Mouse (Mus musculus): ENCODE data around the gene Sirpb1b. TPM values are rescaled to one million over a fixed set of nuclear protein-coding genes. Genes with fewer than 3 reads are reported as not detected.
"Not testable (repeated sequence)": the region's sequence is repeated elsewhere in the genome, so short reads cannot be mapped to it uniquely, and the experiment has no call there.

Gene Sirpb1b
- polyA plus RNA-seq (2012; fragmentation: generic; extraction: Trizol) = not detected

DNA sequence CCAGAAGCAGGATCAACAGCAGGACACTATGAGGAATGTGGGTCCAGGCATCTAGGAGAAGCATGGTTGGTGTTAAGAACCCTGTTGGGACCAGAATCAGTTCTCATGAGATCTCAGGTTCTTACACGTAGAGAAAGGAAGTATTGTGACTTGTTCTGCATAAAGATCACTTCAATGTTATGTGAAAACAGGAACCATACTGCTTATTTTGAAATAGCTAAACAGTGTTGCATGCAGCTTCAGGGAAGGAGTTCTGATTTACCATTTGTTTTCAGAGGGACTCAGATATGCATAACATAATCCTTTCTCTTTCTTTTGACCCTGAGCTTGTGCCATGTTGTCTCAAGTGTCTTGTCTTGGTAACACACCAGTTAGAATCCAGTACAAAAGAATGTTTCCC lies at the start of gene Sirpb1b:
TSS of gene Sirpb1b (minus strand) at position 179 of the 400 bp plus-strand sequence.
- not testable (repeated sequence) for H3K4me2 ChIP-seq (ENCODE audit: low read depth); H3ac ChIP-seq (ENCODE audit: control insufficient read depth, insufficient read length); H3K4me3 ChIP-seq; H3K36me3 ChIP-seq (ENCODE audit: control insufficient read depth, insufficient read depth); H3K79me2 ChIP-seq (ENCODE audit: control insufficient read depth, insufficient read depth); H3K27me3 ChIP-seq (ENCODE audit: control insufficient read depth, insufficient read depth, insufficient read length)

DNA sequence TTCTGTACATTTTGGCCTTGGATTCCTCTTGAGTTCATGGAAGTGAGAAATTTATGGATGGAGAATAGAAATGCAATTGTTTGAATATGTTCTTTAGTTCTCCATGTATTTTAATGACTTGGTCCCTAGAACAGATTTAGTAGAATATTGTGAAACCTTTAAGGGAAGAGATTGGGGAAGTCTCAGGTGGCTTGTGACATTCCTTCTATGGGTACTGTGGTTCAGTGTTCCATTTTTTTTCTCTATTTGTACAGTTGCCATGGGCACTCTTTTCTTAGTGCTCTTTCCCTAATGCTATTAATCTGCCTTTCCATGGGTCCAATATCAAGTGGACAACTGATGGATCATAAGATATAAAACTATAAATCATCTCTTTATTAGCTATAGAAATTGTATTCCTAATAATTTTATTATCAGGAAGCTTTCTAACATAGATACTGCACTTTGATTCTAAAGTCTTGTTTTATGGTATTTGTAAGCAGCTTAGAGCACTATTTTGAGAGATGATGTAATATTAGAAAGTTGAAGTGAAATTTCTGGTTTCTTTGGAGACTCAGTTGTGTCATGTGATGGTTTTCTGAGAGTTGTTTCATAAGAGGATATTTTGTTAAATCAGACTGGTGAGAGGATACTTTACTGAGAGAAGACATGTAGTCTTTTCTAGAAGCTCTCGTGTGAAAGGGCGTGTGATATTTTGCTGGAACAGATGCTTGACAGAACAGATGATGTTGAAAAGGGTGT lies 15.7 kb upstream of the Sirpb1b start:
- not testable (repeated sequence) for H3K79me2 ChIP-seq (ENCODE audit: control insufficient read depth, insufficient read depth); H3K4me3 ChIP-seq; H3K4me2 ChIP-seq (ENCODE audit: low read depth); H3K27me3 ChIP-seq (ENCODE audit: control insufficient read depth, insufficient read depth, insufficient read length); H3K36me3 ChIP-seq (ENCODE audit: control insufficient read depth, insufficient read depth); H3ac ChIP-seq (ENCODE audit: control insufficient read depth, insufficient read length)

DNA sequence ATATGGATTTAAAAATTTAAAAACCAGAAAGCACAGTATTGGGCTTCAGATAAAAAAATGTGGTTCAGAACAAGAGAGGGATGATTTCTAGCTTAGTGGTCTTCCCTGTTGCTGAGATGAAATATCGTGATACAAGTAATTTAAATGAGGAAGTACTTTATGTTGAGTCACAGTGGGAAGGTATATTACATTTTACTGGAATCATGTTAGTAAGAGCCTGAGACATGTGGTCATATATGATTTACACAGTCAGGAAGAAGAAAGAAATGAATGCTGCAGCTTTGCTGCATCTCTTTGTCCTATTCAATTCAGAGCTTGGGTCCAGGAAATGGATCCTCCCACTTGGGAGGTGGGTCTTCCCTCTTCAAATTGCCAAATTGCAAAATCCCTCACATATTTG lies 11.8 kb upstream of the Sirpb1b start:
- not testable (repeated sequence) for H3K4me2 ChIP-seq (ENCODE audit: low read depth); H3K4me3 ChIP-seq; H3K36me3 ChIP-seq (ENCODE audit: control insufficient read depth, insufficient read depth); H3K79me2 ChIP-seq (ENCODE audit: control insufficient read depth, insufficient read depth); H3ac ChIP-seq (ENCODE audit: control insufficient read depth, insufficient read length); H3K27me3 ChIP-seq (ENCODE audit: control insufficient read depth, insufficient read depth, insufficient read length)

GRCm38 (mm10) chr3:15583452-15583851 lies 8.6 kb upstream of the Sirpb1b start:
- TF ChIP-seq REST (IDR thresholded peaks at IDR 0.05; ENCODE audit: insufficient read depth, insufficient read length) = no peak
- no peak for TF ChIP-seq CEBPB (IDR thresholded peaks at IDR 0.05; ENCODE audit: insufficient read depth, poor library complexity, severe bottlenecking)
- no peak for TF ChIP-seq MAX (IDR thresholded peaks at IDR 0.05; ENCODE audit: low read depth)
- no peak overlapping the region for H3ac ChIP-seq (ENCODE audit: control insufficient read depth, insufficient read length)
- H3K27me3 ChIP-seq (ENCODE audit: control insufficient read depth, insufficient read depth, insufficient read length) = no peaks in the 10 kb centered on the region
- no peak overlapping the region for H3K4me2 ChIP-seq (ENCODE audit: low read depth)
- no peak overlapping the region for H3K4me3 ChIP-seq
- H3K36me3 ChIP-seq (ENCODE audit: control insufficient read depth, insufficient read depth) = no peaks in the 10 kb centered on the region
- H3K79me2 ChIP-seq (ENCODE audit: control insufficient read depth, insufficient read depth) = no peaks in the 10 kb centered on the region

GRCm38 (mm10) chr3:15582948-15583347 lies 8.1 kb upstream of the Sirpb1b start:
- not testable (repeated sequence) for H3ac ChIP-seq (ENCODE audit: control insufficient read depth, insufficient read length); H3K4me3 ChIP-seq; H3K4me2 ChIP-seq (ENCODE audit: low read depth); H3K36me3 ChIP-seq (ENCODE audit: control insufficient read depth, insufficient read depth); H3K27me3 ChIP-seq (ENCODE audit: control insufficient read depth, insufficient read depth, insufficient read length); H3K79me2 ChIP-seq (ENCODE audit: control insufficient read depth, insufficient read depth)

GRCm38 (mm10) chr3:15576466-15576865 lies 1.6 kb upstream of the Sirpb1b start:
- H3K27me3 ChIP-seq (ENCODE audit: control insufficient read depth, insufficient read depth, insufficient read length); H3K36me3 ChIP-seq (ENCODE audit: control insufficient read depth, insufficient read depth); H3K4me2 ChIP-seq (ENCODE audit: low read depth); H3ac ChIP-seq (ENCODE audit: control insufficient read depth, insufficient read length); H3K4me3 ChIP-seq; H3K79me2 ChIP-seq (ENCODE audit: control insufficient read depth, insufficient read depth): not testable (repeated sequence)

- H3K79me2 ChIP-seq (ENCODE audit: control insufficient read depth, insufficient read depth) = no peaks in the 10 kb centered on the region
- no peak overlapping the region for H3K4me3 ChIP-seq
- H3K36me3 ChIP-seq (ENCODE audit: control insufficient read depth, insufficient read depth) = no peaks in the 10 kb centered on the region
- H3ac ChIP-seq (ENCODE audit: control insufficient read depth, insufficient read length) = no peak overlapping the region
- no peak for TF ChIP-seq TCF12 (IDR thresholded peaks at IDR 0.05; ENCODE audit: insufficient read depth, poor library complexity, severe bottlenecking)
- TF ChIP-seq CEBPB (IDR thresholded peaks at IDR 0.05; ENCODE audit: insufficient read depth, poor library complexity, severe bottlenecking) = no peak
- no peak for TF ChIP-seq MAX (IDR thresholded peaks at IDR 0.05; ENCODE audit: low read depth)
- TF ChIP-seq REST (IDR thresholded peaks at IDR 0.05; ENCODE audit: insufficient read depth, insufficient read length) = no peak
- H3K4me2 ChIP-seq (ENCODE audit: low read depth) = no peak overlapping the region
- no peaks in the 10 kb centered on the region for H3K27me3 ChIP-seq (ENCODE audit: control insufficient read depth, insufficient read depth, insufficient read length)
Measured at GRCm38 (mm10) chr3:15528589-15528988, 46.3 kb downstream of the Sirpb1b start.

GRCm38 (mm10) chr3:15513608-15514007 lies 61.3 kb downstream of the Sirpb1b start:
- not testable (repeated sequence) for H3K4me2 ChIP-seq (ENCODE audit: low read depth); H3ac ChIP-seq (ENCODE audit: control insufficient read depth, insufficient read length); H3K36me3 ChIP-seq (ENCODE audit: control insufficient read depth, insufficient read depth); H3K4me3 ChIP-seq; H3K27me3 ChIP-seq (ENCODE audit: control insufficient read depth, insufficient read depth, insufficient read length); H3K79me2 ChIP-seq (ENCODE audit: control insufficient read depth, insufficient read depth)

GRCm38 (mm10) chr3:15507792-15508321 lies 67.0 kb downstream of the Sirpb1b start:
- not testable (repeated sequence) for H3K79me2 ChIP-seq (ENCODE audit: control insufficient read depth, insufficient read depth); H3K27me3 ChIP-seq (ENCODE audit: control insufficient read depth, insufficient read depth, insufficient read length); H3K4me2 ChIP-seq (ENCODE audit: low read depth); H3K36me3 ChIP-seq (ENCODE audit: control insufficient read depth, insufficient read depth); H3K4me3 ChIP-seq; H3ac ChIP-seq (ENCODE audit: control insufficient read depth, insufficient read length)

DNA sequence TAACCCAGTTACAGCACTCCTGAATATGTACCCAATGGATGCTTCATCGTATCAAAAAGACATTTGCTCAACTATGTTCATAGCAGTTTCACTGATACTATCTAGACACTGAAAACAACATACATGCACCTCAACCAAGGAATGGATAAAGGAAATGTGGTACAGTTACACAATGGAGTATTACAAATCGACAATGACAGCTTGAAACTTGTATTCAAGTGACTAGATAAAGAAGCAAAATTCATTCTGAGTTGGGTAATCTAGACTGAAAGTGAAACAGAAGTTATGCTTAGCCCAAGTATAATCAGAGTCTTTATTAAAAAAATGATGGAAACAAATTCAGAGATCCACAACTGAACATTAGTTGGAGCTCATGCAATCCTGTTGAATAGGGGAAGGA lies 100.0 kb downstream of the Sirpb1b start:
- not testable (repeated sequence) for H3K4me3 ChIP-seq; H3ac ChIP-seq (ENCODE audit: control insufficient read depth, insufficient read length); H3K79me2 ChIP-seq (ENCODE audit: control insufficient read depth, insufficient read depth); H3K4me2 ChIP-seq (ENCODE audit: low read depth); H3K36me3 ChIP-seq (ENCODE audit: control insufficient read depth, insufficient read depth); H3K27me3 ChIP-seq (ENCODE audit: control insufficient read depth, insufficient read depth, insufficient read length)

GRCm38 (mm10) chr3:15470158-15470557 lies 104.7 kb downstream of the Sirpb1b start:
- H3K79me2 ChIP-seq (ENCODE audit: control insufficient read depth, insufficient read depth); H3K4me2 ChIP-seq (ENCODE audit: low read depth); H3K27me3 ChIP-seq (ENCODE audit: control insufficient read depth, insufficient read depth, insufficient read length); H3K4me3 ChIP-seq; H3K36me3 ChIP-seq (ENCODE audit: control insufficient read depth, insufficient read depth); H3ac ChIP-seq (ENCODE audit: control insufficient read depth, insufficient read length): not testable (repeated sequence)
